Mouse (Mus musculus): ENCODE data around the gene Msi1. TPM values are rescaled to one million over a fixed set of nuclear protein-coding genes. Genes with fewer than 3 reads are reported as not detected.

Gene Msi1
- polyA plus RNA-seq, 1 experiment from 2014 or later, result 0.25 TPM

DNA sequence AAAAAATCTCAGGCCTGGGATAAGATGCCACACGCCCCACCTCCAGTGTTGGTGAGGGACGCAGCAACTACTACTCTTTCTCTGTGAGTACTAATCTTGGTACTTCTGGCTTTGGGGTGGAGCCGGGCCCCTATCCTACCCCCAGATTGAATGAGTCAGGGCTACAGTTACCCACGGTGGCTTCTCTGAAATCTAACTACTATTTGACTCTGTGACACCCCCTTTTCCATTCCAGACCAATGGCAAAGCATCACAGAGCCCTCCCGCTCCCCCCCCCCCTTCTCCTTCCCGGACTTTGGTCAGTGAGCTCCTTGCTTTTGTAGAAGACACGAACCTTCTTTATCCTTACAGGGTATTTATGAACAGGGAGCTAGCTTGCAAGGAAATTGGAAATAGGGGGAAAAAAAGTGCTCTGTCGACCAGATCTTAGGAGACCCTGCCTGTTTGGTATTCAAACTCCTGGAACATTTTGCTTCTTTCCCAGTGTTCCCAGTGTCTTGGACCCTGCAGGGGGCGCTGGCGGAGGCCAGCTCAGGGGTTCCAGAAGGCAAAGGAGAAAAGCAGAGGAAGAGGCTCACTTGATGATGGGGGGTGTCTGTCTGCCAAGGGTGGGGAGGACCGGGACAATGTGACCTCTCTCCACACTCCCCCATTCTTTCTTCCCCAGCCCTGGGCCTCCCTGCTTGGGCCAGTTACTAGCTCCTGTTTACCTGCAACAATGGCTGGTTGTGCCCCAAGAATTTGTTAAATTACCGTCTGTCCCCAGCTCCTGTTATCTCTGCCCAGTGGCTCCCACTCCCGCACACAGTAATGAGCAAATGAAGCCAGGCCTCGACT is 1.9 kb downstream of the Msi1 start:
- H3K27ac ChIP-seq (ENCODE audit: low read length), result no peak overlapping the region

DNA sequence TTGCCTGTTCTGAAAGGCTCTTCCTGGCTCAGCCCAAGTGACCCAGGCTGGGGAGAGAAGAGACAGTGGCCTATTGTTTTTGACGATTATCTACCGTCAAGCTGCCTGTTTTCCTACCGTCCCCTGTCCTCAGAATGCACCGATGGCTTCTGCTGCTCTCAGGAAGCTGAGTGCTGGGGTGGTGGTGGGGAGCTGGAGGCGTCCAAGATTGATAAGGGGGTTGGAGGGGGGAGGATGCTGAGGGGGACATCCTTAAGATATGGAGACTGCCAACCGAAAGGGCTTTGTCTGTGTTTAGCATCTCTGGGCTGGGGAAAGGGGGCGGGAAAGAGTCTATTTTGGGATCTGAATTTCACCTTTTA is 2.5 kb downstream of the Msi1 start:
- 15% methylated on average over 7 of the region's 7 CpGs for WGBS (ENCODE audit: insufficient replicate concordance)
- no peaks in the 10 kb centered on the region for H3K9me3 ChIP-seq (replicated peaks; ENCODE audit: control insufficient read depth, low read length)
- no peak overlapping the region for H3K9ac ChIP-seq (ENCODE audit: low read depth, low read length)
- no peaks in the 10 kb centered on the region for H3K36me3 ChIP-seq (ENCODE audit: control insufficient read depth, insufficient read depth)
- H3K27me3 ChIP-seq (ENCODE audit: control insufficient read depth, insufficient read depth, low read depth, low read length), result peaks cover 80% of the 10 kb centered on the region
- no peaks in the 10 kb centered on the region; the same call in 1 of the 2 replicates for H3K4me1 ChIP-seq (ENCODE audit: control insufficient read depth, low read depth, low read length)
- ATAC-seq (ENCODE audit: low read depth), result no peak
- no peak overlapping the region for H3K4me2 ChIP-seq (ENCODE audit: low read depth, low read length)
- no peak overlapping the region for H3K27ac ChIP-seq (ENCODE audit: low read length)
- no peak overlapping the region for H3K4me3 ChIP-seq (ENCODE audit: low read depth, low read length)

More for the DNA sequence above, 1.9 kb downstream of the Msi1 start:
- ATAC-seq (ENCODE audit: low read depth), result no peak
- Histone ChIP-seq H3K9me3 (replicated peaks; ENCODE audit: control insufficient read depth, low read length) (no peaks in the 10 kb centered on the region), H3K27me3 (ENCODE audit: control insufficient read depth, insufficient read depth, low read depth, low read length) (peaks cover 79% of the 10 kb centered on the region), H3K36me3 (ENCODE audit: control insufficient read depth, insufficient read depth) (no peaks in the 10 kb centered on the region), H3K4me1 (ENCODE audit: control insufficient read depth, low read depth, low read length) (no peaks in the 10 kb centered on the region; the same call in 1 of the 2 replicates), H3K9ac (ENCODE audit: low read depth, low read length) (no peak overlapping the region), H3K4me3 (ENCODE audit: low read depth, low read length) (peak overlapping the region; percentile 59; the same call in 1 of the 2 replicates), H3K4me2 (ENCODE audit: low read depth, low read length) (peak overlapping the region; percentile 58)
- 12% methylated on average over 14 of the region's 14 CpGs for WGBS (ENCODE audit: insufficient replicate concordance)

DNA sequence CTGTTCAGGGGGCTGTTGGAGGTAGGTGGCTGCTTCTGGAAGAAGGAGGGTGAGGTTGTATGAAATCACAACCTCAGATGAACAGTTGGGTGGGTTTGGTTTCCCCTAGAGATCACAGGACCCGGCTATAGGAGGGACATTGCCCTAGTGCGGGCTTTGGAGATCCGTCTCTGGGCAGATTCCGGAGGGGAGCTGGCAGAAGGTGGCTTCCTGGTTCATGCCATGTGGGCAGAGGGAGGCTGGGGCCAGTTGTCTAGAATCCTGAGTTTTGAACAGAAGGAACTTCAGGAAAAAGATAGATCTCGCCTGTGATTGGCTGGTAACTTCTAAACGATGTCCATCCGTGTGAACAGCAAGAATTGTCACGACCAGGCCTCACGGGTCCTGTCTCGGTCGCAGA is 3.0 kb downstream of the Msi1 start:
- peaks cover 76% of the 10 kb centered on the region for H3K27me3 ChIP-seq (ENCODE audit: control insufficient read depth, insufficient read depth, low read depth, low read length)
- no peaks in the 10 kb centered on the region for H3K36me3 ChIP-seq (ENCODE audit: control insufficient read depth, insufficient read depth)
- WGBS (ENCODE audit: insufficient replicate concordance), result 66% methylated on average over 11 of the region's 11 CpGs
- no peak overlapping the region for H3K4me3 ChIP-seq (ENCODE audit: low read depth, low read length)
- no peaks in the 10 kb centered on the region; the same call in 1 of the 2 replicates for H3K4me1 ChIP-seq (ENCODE audit: control insufficient read depth, low read depth, low read length)
- no peak overlapping the region for H3K27ac ChIP-seq (ENCODE audit: low read length)
- no peak overlapping the region for H3K9ac ChIP-seq (ENCODE audit: low read depth, low read length)
- ATAC-seq (ENCODE audit: low read depth), result no peak
- H3K9me3 ChIP-seq (replicated peaks; ENCODE audit: control insufficient read depth, low read length), result no peaks in the 10 kb centered on the region
- H3K4me2 ChIP-seq (ENCODE audit: low read depth, low read length), result no peak overlapping the region

DNA sequence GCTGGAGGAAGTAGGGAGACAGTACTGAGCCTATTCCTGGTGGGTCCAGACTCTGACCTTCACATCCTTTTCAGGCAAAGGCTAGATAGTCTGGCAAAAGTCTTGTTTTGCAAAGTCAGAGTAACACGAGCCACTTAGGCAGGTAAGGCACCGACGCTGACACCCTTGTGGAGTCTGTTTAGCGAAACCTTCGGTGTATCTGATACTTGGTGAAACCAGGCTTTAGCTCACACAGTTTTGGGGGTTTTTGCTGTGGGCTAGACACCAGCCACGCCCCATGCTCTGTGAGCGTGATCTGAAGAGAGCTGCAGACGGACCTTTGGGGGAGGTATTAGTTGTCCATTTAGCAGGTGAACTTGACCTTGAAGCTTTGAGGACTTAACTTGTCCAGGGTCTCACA is 3.8 kb downstream of the Msi1 start:
- Histone ChIP-seq H3K9ac (ENCODE audit: low read depth, low read length) (no peak overlapping the region), H3K36me3 (ENCODE audit: control insufficient read depth, insufficient read depth) (no peaks in the 10 kb centered on the region), H3K4me3 (ENCODE audit: low read depth, low read length) (no peak overlapping the region), H3K4me1 (ENCODE audit: control insufficient read depth, low read depth, low read length) (no peaks in the 10 kb centered on the region; the same call in 1 of the 2 replicates), H3K27ac (ENCODE audit: low read length) (no peak overlapping the region), H3K4me2 (ENCODE audit: low read depth, low read length) (no peak overlapping the region), H3K9me3 (replicated peaks; ENCODE audit: control insufficient read depth, low read length) (no peaks in the 10 kb centered on the region), H3K27me3 (ENCODE audit: control insufficient read depth, insufficient read depth, low read depth, low read length) (peaks cover 69% of the 10 kb centered on the region)
- no peak for ATAC-seq (ENCODE audit: low read depth)
- WGBS (ENCODE audit: insufficient replicate concordance), result 64% methylated on average over 8 of the region's 8 CpGs

- Histone ChIP-seq H3K4me2 (ENCODE audit: low read depth, low read length) (no peak overlapping the region), H3K9me3 (replicated peaks; ENCODE audit: control insufficient read depth, low read length) (no peaks in the 10 kb centered on the region), H3K27ac (ENCODE audit: low read length) (no peak overlapping the region), H3K36me3 (ENCODE audit: control insufficient read depth, insufficient read depth) (no peaks in the 10 kb centered on the region), H3K27me3 (ENCODE audit: control insufficient read depth, insufficient read depth, low read depth, low read length) (peaks cover 57% of the 10 kb centered on the region), H3K9ac (ENCODE audit: low read depth, low read length) (no peak overlapping the region), H3K4me3 (ENCODE audit: low read depth, low read length) (no peak overlapping the region), H3K4me1 (ENCODE audit: control insufficient read depth, low read depth, low read length) (no peaks in the 10 kb centered on the region)
- ATAC-seq (ENCODE audit: low read depth), result no peak
- 56% methylated on average over 11 of the region's 11 CpGs for WGBS (ENCODE audit: insufficient replicate concordance)
These were observed 5.0 kb downstream of the Msi1 start for GRCm38 (mm10) chr5:115434280-115434852.

DNA sequence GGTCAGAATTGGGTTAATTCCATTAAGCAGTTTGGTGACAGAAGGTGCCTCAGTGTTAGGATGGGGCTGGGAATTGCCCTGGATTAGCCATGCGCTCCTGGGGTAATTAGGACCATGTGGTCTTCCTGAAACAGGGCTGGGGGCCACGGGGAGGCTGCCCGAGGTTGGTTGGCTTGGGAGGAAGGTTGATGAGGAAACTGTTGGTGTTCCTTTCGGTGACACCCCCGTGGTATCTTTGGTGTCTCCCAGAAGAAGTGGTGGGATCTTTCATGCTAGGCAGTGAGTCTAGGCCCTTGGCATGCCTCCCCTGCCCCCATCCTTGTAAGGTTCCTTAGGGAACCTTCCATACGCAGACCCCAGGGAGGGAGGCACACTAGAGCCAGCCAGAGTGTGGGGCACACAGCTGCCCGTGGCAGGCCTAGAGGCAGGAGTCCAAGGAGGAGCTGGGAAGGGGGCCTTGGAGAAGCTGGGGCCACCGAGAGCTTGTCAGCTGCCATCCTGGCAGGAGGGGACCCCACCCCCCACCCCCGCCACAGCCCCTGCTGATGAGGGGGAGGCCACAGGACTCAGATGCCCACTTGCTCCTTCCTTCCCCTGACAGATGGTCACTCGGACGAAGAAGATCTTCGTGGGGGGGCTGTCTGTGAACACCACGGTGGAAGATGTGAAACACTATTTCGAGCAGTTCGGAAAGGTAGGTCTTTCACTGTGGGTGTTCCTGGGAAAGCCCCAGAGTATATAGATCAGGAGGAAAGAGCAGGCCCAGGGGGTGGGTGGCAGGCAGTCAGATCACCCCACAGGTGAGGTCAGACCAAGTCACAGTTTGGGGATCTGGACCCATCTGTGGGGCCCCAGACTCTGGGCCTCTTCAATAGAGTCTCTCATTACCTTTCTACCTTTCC is 5.7 kb downstream of the Msi1 start:
- H3K4me3 ChIP-seq (ENCODE audit: low read depth, low read length), result no peak overlapping the region
- 50% methylated on average over 15 of the region's 15 CpGs for WGBS (ENCODE audit: insufficient replicate concordance)
- no peak overlapping the region for H3K27ac ChIP-seq (ENCODE audit: low read length)
- H3K4me2 ChIP-seq (ENCODE audit: low read depth, low read length), result no peak overlapping the region
- no peaks in the 10 kb centered on the region for H3K9me3 ChIP-seq (replicated peaks; ENCODE audit: control insufficient read depth, low read length)
- no peaks in the 10 kb centered on the region for H3K4me1 ChIP-seq (ENCODE audit: control insufficient read depth, low read depth, low read length)
- H3K9ac ChIP-seq (ENCODE audit: low read depth, low read length), result no peak overlapping the region
- no peaks in the 10 kb centered on the region for H3K36me3 ChIP-seq (ENCODE audit: control insufficient read depth, insufficient read depth)
- H3K27me3 ChIP-seq (ENCODE audit: control insufficient read depth, insufficient read depth, low read depth, low read length), result peaks cover 50% of the 10 kb centered on the region
- ATAC-seq (ENCODE audit: low read depth), result no peak

- Histone ChIP-seq H3K36me3 (ENCODE audit: control insufficient read depth, insufficient read depth) (no peaks in the 10 kb centered on the region), H3K9me3 (replicated peaks; ENCODE audit: control insufficient read depth, low read length) (no peaks in the 10 kb centered on the region), H3K4me3 (ENCODE audit: low read depth, low read length) (no peak overlapping the region), H3K27me3 (ENCODE audit: control insufficient read depth, insufficient read depth, low read depth, low read length) (peaks cover 42% of the 10 kb centered on the region), H3K4me1 (ENCODE audit: control insufficient read depth, low read depth, low read length) (no peaks in the 10 kb centered on the region), H3K27ac (ENCODE audit: low read length) (no peak overlapping the region), H3K9ac (ENCODE audit: low read depth, low read length) (no peak overlapping the region), H3K4me2 (ENCODE audit: low read depth, low read length) (no peak overlapping the region)
- WGBS (ENCODE audit: insufficient replicate concordance), result 32% methylated on average over 8 of the region's 8 CpGs
- no peak for ATAC-seq (ENCODE audit: low read depth)
These were observed 6.5 kb downstream of the Msi1 start for GRCm38 (mm10) chr5:115435755-115436379.

DNA sequence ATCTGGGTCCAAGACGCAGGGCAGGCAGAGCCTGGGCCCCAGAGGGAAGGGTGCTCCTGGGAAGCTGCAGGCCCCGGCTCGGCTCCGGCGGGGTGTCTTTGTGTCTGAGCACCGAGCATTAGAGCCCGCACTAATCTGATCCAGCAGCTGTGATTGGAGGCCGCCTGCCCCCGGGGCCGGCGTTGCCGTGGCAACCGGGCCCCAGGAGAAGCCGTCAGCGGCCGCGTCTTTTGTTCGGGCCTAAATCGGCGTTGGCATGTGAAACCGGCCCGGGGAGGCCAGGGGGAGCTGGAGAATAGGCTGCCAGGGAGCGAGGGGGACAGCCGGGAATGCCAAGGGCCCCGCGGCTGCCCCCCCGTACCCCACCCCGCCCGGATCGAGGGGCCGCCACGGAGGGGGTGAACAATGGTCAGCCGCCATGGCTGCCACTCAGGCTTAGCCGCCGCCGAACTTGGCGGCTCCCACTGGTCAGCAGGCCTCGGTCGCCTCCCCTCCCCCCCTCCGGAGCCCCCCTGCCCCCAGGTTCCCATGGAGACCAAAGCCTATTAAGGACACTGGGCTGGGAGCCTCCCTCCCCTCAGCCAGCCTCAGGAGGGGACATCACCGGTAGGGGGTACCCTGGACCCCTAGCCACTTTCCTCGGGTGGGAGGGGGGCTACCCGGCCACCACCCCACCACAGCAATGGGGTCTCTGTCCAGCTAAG is 7.2 kb downstream of the Msi1 start:
- no peaks in the 10 kb centered on the region for H3K36me3 ChIP-seq (ENCODE audit: control insufficient read depth, insufficient read depth)
- no peak overlapping the region; the same call in 1 of the 2 replicates for H3K4me3 ChIP-seq (ENCODE audit: low read depth, low read length)
- H3K4me2 ChIP-seq (ENCODE audit: low read depth, low read length), result no peak overlapping the region; the same call in 1 of the 2 replicates
- ATAC-seq (ENCODE audit: low read depth), result no peak
- no peak overlapping the region for H3K9ac ChIP-seq (ENCODE audit: low read depth, low read length)
- no peaks in the 10 kb centered on the region for H3K9me3 ChIP-seq (replicated peaks; ENCODE audit: control insufficient read depth, low read length)
- no peaks in the 10 kb centered on the region for H3K4me1 ChIP-seq (ENCODE audit: control insufficient read depth, low read depth, low read length)
- H3K27ac ChIP-seq (ENCODE audit: low read length), result no peak overlapping the region
- whole genome bisulfite sequencing (ENCODE audit: insufficient replicate concordance), result 3% methylated on average over 43 of the region's 43 CpGs
- H3K27me3 ChIP-seq (ENCODE audit: control insufficient read depth, insufficient read depth, low read depth, low read length), result peaks cover 35% of the 10 kb centered on the region
